Mouse (Mus musculus) C2C12 (cell line): ENCODE data around the gene Gm15127.
"Not testable (repeated sequence)": the region's sequence is repeated elsewhere in the genome, so short reads cannot be mapped to it uniquely, and the experiment has no call there.

Source experiments
- CEBPB ChIP-seq: IDR thresholded peaks from one replicate; pipeline ENCODE4 v1.6.1; 2011; ENCODE audit warnings: low read depth, mild to moderate bottlenecking, control low read depth, moderate library complexity
- CTCF ChIP-seq: IDR thresholded peaks from one replicate; pipeline ENCODE4 v1.5.1; 2011; ENCODE audit not compliant: control insufficient read depth, insufficient read depth, insufficient read length
- MYOD1 ChIP-seq: IDR thresholded peaks from one replicate; pipeline ENCODE4 v1.6.1; 2011; ENCODE audit warnings: low read depth; ENCODE audit not compliant: control insufficient read depth, insufficient read length
- USF1 ChIP-seq: IDR thresholded peaks from one replicate; pipeline ENCODE4 v1.6.1; 2011; ENCODE audit warnings: low read depth, mild to moderate bottlenecking, control low read depth, moderate library complexity

DNA sequence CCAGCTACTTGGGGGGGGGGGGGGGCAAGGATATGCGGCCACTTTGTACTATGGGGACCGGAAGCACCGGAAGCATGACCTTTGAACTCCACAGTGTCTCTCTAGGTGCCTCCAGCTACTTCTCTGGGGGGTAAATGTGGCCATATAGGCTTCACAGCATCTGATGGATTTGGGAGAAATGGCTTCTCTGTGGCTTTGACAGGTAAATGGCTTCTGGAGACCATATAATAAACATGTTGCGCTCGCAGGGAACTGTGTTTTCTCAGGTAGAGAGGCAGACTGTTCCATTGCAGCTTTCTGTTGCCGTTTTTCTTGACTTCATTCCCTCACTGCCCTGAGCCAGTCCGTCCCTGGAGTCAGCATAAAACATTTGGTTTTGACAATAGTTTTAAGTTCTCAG is 48.3 kb upstream of the Gm15127 start, which contains the start of gene Gm8334:
- TF ChIP-seq CTCF, USF1, MYOD1, CEBPB: not testable (repeated sequence)
